Mouse (Mus musculus) myocyte (in vitro differentiated cells): ENCODE measurements at regions not wholly inside any gene's neighbourhood (a gene's known extent, or its start where the extent isn't known, plus 50 kb on each side); places are given as distances from the start of the nearest gene placed in this dataset.

Source experiments
- CEBPB ChIP-seq: IDR thresholded peaks from 2 replicates; pipeline ENCODE4 v1.6.1; 2011; ENCODE audit warnings: mild to moderate bottlenecking, moderate library complexity; ENCODE audit not compliant: poor library complexity, insufficient read depth, severe bottlenecking
- MAX ChIP-seq: IDR thresholded peaks from one replicate; pipeline ENCODE4 v1.6.1; 2011; ENCODE audit warnings: low read depth, mild to moderate bottlenecking, control low read depth
- MYOG ChIP-seq, 3 experiments: IDR thresholded peaks; one replicate each; pipeline ENCODE4 v1.6.1; 2011; ENCODE audit warnings: control low read depth in 2 of 3, low read depth in 2 of 3, mild to moderate bottlenecking in 2 of 3; ENCODE audit not compliant: insufficient read length in 2 of 3, control insufficient read depth in 1 of 3, insufficient read depth in 1 of 3
- POLR2A ChIP-seq: IDR thresholded peaks from one replicate; pipeline ENCODE4 v1.6.1; 2011; ENCODE audit warnings: low read depth, mild to moderate bottlenecking, control low read depth, moderate library complexity; ENCODE audit not compliant: insufficient read length
- TCF12 ChIP-seq: IDR thresholded peaks from one replicate; pipeline ENCODE4 v1.6.1; 2011; ENCODE audit warnings: mild to moderate bottlenecking, control low read depth; ENCODE audit not compliant: poor library complexity, insufficient read depth, severe bottlenecking
- USF1 ChIP-seq: IDR thresholded peaks from one replicate; pipeline ENCODE4 v1.6.1; 2011; ENCODE audit warnings: low read depth, mild to moderate bottlenecking, control low read depth, moderate library complexity

GRCm38 (mm10) chr5:133828226-133828625, 271.3 kb upstream of the Castor2 start:
- TF ChIP-seq MAX (no peak), CEBPB (no peak), USF1 (no peak), POLR2A (no peak), MYOG (IDR thresholded peaks at IDR 0.05; ENCODE audit: control insufficient read depth in 1 of 3, insufficient read depth in 1 of 3, insufficient read length in 2 of 3, low read depth in 2 of 3) (no peak), TCF12 (no peak)
